Mouse (Mus musculus) G1E (cell line): ENCODE results near the gene Mfsd12. TPM values are rescaled to one million over a fixed set of nuclear protein-coding genes. Genes with fewer than 3 reads are reported as not detected.

Experiments used
- ATAC-seq: 2 replicates; pipeline ENCODE4 v1.8.0; 2016; ENCODE audit warnings: mild to moderate bottlenecking; ENCODE audit not compliant: insufficient number of reproducible peaks, poor library complexity, low FRiP score, severe bottlenecking; ENCODE audit errors: extremely low read depth
- DNase-seq: peaks from one replicate; pipeline ENCODE4 v3.0.0; 2012; ENCODE audit warnings: low spot score
- H3K27me3 ChIP-seq: 2 replicates; pipeline ENCODE4 v1.6.1; 2012; ENCODE audit warnings: mild to moderate bottlenecking, low read length, inconsistent platforms; ENCODE audit not compliant: insufficient read depth
- H3K36me3 ChIP-seq: replicated peaks from 2 replicates; pipeline ENCODE3; 2012; ENCODE audit warnings: mild to moderate bottlenecking, inconsistent platforms
- H3K4me1 ChIP-seq: 2 replicates; pipeline ENCODE4 v1.6.1; 2012; ENCODE audit warnings: low read depth, low read length, inconsistent platforms, mixed read lengths; ENCODE audit not compliant: insufficient read depth
- H3K4me3 ChIP-seq: 2 replicates; pipeline ENCODE4 v1.5.1; 2012; ENCODE audit warnings: low read depth, mild to moderate bottlenecking, inconsistent platforms, low read length, moderate library complexity, mixed read lengths
- H3K9me3 ChIP-seq: replicated peaks from 2 replicates; pipeline ENCODE4 v1.6.1; 2012; ENCODE audit warnings: inconsistent platforms
- CTCF ChIP-seq: IDR thresholded peaks from 2 replicates; pipeline ENCODE4 v1.5.1; 2012; ENCODE audit warnings: low read depth, low read length, inconsistent platforms, mixed read lengths
- GATA1 ChIP-seq: IDR thresholded peaks from 2 replicates; pipeline ENCODE4 v1.6.1; 2012; ENCODE audit warnings: borderline replicate concordance, low read length, inconsistent platforms, mixed read lengths
- GATA2 ChIP-seq: IDR thresholded peaks from 2 replicates; pipeline ENCODE4 v1.6.1; 2012; ENCODE audit warnings: low read depth, low read length, inconsistent platforms, borderline replicate concordance
- POLR2AphosphoS5 ChIP-seq: IDR thresholded peaks from 2 replicates; pipeline ENCODE4 v1.6.1; 2012; ENCODE audit warnings: low read depth, low read length, inconsistent platforms; ENCODE audit not compliant: insufficient replicate concordance
- TAL1 ChIP-seq: conservative IDR thresholded peaks from 2 replicates; pipeline ENCODE4 v1.6.1; 2012; ENCODE audit warnings: low read depth, low read length, inconsistent platforms, mixed read lengths
- polyA plus RNA-seq: library from polyadenylated mRNA; stranded (reverse); fragments of >175 nt; gene quantifications from 2 replicates; pipeline ENCODE4 v1.2.3, GENCODE M21; 2012
- total RNA-seq, 2 experiments: library from RNA; stranded (forward) in 1 of 2; stranded (reverse) in 1 of 2; fragments of 200-1000 nt in 1 of 2; fragments of >200 nt in 1 of 2; fragmentation: Nextera tagmentation in 1 of 2; gene quantifications; 2 replicates each; pipeline ENCODE4 v1.2.3; 2014 to 2017

Mfsd12 gene
- total and polyA plus RNA-seq, 3 experiments = 13.1 to 46.7 (median 14.4) TPM

- Histone ChIP-seq H3K9me3 (no peaks in the 10 kb centered on the region), H3K4me1 (peaks cover 72% of the 10 kb centered on the region), H3K27me3 (no peaks in the 10 kb centered on the region), H3K36me3 (peaks cover 100% of the 10 kb centered on the region), H3K4me3 (no peak overlapping the region)
- TF ChIP-seq GATA2 = no peak
- peak; percentile 86; the same call in 1 of the 2 replicates for TF ChIP-seq POLR2AphosphoS5
- ATAC-seq (peak; percentile 3; the same call in 1 of the 2 replicates), DNase-seq (no peak)
Observed at GRCm38 (mm10) chr10:81366477-81367206, 9.4 kb downstream of the Mfsd12 start.

GRCm38 (mm10) chr10:81367207-81367495 is 9.9 kb downstream of the Mfsd12 start:
- Histone ChIP-seq H3K9me3 (no peaks in the 10 kb centered on the region), H3K4me3 (no peak overlapping the region), H3K27me3 (no peaks in the 10 kb centered on the region), H3K36me3 (peaks cover 100% of the 10 kb centered on the region), H3K4me1 (peaks cover 72% of the 10 kb centered on the region)
- no peak for DNase-seq
- no peak for ATAC-seq
- no peak for TF ChIP-seq GATA1
- peak; percentile 68; the same call in 1 of the 2 replicates for TF ChIP-seq POLR2AphosphoS5
- no peak for TF ChIP-seq GATA2
- no peak for TF ChIP-seq TAL1
- TF ChIP-seq CTCF = no peak

- Histone ChIP-seq H3K4me3 (no peak overlapping the region), H3K27me3 (no peaks in the 10 kb centered on the region), H3K4me1 (peaks cover 64% of the 10 kb centered on the region), H3K9me3 (no peaks in the 10 kb centered on the region), H3K36me3 (peaks cover 71% of the 10 kb centered on the region)
- no peak for TF ChIP-seq GATA2
- TF ChIP-seq GATA1 = no peak
- no peak for TF ChIP-seq CTCF
- no peak for TF ChIP-seq TAL1
- no peak for TF ChIP-seq POLR2AphosphoS5
- DNase-seq (no peak), ATAC-seq (no peak)
Observed at GRCm38 (mm10) chr10:81375322-81375721, 18.0 kb downstream of the Mfsd12 start.

GRCm38 (mm10) chr10:81376561-81377361 is 19.5 kb downstream of the Mfsd12 start:
- Histone ChIP-seq H3K27me3 (no peaks in the 10 kb centered on the region), H3K9me3 (no peaks in the 10 kb centered on the region), H3K4me3 (peak overlapping the region; percentile 85), H3K4me1 (peaks cover 77% of the 10 kb centered on the region), H3K36me3 (peaks cover 57% of the 10 kb centered on the region)
- no peak for TF ChIP-seq TAL1
- no peak for TF ChIP-seq GATA2
- no peak for TF ChIP-seq GATA1
- TF ChIP-seq CTCF = no peak
- TF ChIP-seq POLR2AphosphoS5 = no peak
- no peak for DNase-seq
- no peak for ATAC-seq

GRCm38 (mm10) chr10:81377362-81377664 is 20.0 kb downstream of the Mfsd12 start:
- no peak for ATAC-seq
- Histone ChIP-seq H3K36me3 (peaks cover 51% of the 10 kb centered on the region), H3K9me3 (no peaks in the 10 kb centered on the region), H3K4me3 (peak overlapping the region; percentile 85), H3K27me3 (no peaks in the 10 kb centered on the region), H3K4me1 (peaks cover 77% of the 10 kb centered on the region)
- DNase-seq = no peak
- TF ChIP-seq CTCF (no peak), GATA1 (no peak), GATA2 (no peak), TAL1 (no peak), POLR2AphosphoS5 (no peak)

- Histone ChIP-seq H3K4me3 (peak within 1 kb of the TSS; percentile 85), H3K9me3 (no peaks in the 10 kb centered on the region), H3K36me3 (peaks cover 45% of the 10 kb centered on the region), H3K27me3 (no peaks in the 10 kb centered on the region), H3K4me1 (peaks cover 79% of the 10 kb centered on the region)
- no peak for DNase-seq
- no peak for ATAC-seq
- TF ChIP-seq POLR2AphosphoS5 (no peak), GATA2 (no peak), TAL1 (no peak), CTCF (no peak), GATA1 (no peak)
Observed at GRCm38 (mm10) chr10:81377793-81378552, 20.7 kb downstream of the Mfsd12 start, which contains the start of gene Fzr1. Gene Fzr1 (minus strand): TSS chr10:81378516.
